Mouse (Mus musculus): ENCODE data around the gene Foxp2.

DNA sequence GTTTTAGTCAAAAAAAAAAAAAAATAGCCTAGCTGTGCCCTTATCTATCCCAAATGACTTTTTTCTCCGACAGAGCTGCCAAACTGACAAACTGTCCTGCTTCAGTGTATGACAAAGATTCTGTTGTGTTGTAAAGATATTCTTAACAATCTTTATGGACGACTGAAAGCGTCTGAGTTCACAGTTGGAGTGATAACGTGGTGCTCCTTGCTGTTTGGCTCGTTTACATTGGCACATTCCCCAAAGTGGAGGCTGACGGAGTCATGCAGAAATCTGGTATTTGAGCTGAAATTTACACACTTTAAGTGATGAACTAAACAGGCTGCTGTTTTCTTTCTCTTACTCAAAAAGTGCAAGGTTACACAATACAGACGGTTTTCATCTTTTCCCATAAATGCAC lies 356.2 kb downstream of the Foxp2 start:
- TF ChIP-seq CTCF (IDR thresholded peaks at IDR 0.05; ENCODE audit: low read depth): no peak
- no peak for TF ChIP-seq EP300 (IDR thresholded peaks at IDR 0.05; ENCODE audit: low read depth)

Measured in heart, postnatal 0 days (tissue).